Mouse (Mus musculus) small intestine, adult 2 months (tissue): ENCODE results near the gene Phka2.

ENCODE experiments used
- CTCF ChIP-seq: fragments of 200-500 bp; IDR thresholded peaks from 2 replicates; pipeline ENCODE4 v1.5.1; 2012; ENCODE audit warnings: low read depth, mild to moderate bottlenecking, control low read depth, inconsistent platforms, low read length, moderate library complexity, mixed read lengths; ENCODE audit not compliant: insufficient replicate concordance, insufficient read length; ENCODE audit errors: extremely low read depth
- POLR2A ChIP-seq: fragments of 200-500 bp; IDR thresholded peaks from 2 replicates; pipeline ENCODE4 v1.6.1; 2012; ENCODE audit warnings: low read depth, mild to moderate bottlenecking, control low read depth, inconsistent platforms, low read length, moderate library complexity

- TF ChIP-seq CTCF (no peak), POLR2A (no peak)
Observed at GRCm38 (mm10) chrX:160494333-160494732, 7.6 kb upstream of the Phka2 start.
